Mouse (Mus musculus) erythroblast, adult 5-6 weeks (primary cell): ENCODE measurements around the gene Ubap2. TPM values are rescaled to one million over a fixed set of nuclear protein-coding genes. Genes with fewer than 3 reads are reported as not detected.

Source experiments
- ATAC-seq: replicated peaks from 2 replicates; pipeline ENCODE4 v1.8.0; 2016; ENCODE audit warnings: moderate number of reproducible peaks, mild to moderate bottlenecking, moderate TSS enrichment, inconsistent platforms; ENCODE audit not compliant: poor library complexity, low FRiP score, severe bottlenecking
- total RNA-seq, 2 experiments: library from RNA; stranded (forward) in 1 of 2; stranded (reverse) in 1 of 2; fragments of 150-400 nt in 1 of 2; fragments of 200-764, 138-1000 nt in 1 of 2; gene quantifications; 2 replicates each; pipeline versions ENCODE4 v1.2.3 to v1.2.4; 2015 to 2017; ENCODE audit warnings: low replicate concordance in 2 of 2

The Ubap2 gene
- total RNA-seq, 2 experiments from 2014 or later: 14.7 to 23.2 TPM

DNA sequence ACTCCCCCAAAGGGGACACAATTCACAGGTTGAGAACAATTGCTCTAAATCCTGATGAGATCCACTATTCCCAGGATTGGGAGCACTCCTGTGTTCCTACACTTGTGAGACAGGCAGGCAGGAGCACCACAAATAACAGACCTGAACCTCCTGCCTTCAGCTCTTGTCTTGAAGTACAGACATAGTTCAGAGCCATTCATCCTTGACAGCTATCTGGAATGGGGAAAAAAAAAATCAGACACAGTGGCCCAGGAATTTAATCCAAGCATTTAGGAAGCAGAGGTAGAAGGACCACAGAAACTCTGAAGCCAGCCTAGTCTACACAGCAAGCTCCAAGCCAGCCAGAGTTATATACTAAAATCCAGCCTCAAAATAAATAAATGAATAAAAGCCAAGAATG lies 6.8 kb downstream of the Ubap2 start:
- ATAC-seq: no peak

DNA sequence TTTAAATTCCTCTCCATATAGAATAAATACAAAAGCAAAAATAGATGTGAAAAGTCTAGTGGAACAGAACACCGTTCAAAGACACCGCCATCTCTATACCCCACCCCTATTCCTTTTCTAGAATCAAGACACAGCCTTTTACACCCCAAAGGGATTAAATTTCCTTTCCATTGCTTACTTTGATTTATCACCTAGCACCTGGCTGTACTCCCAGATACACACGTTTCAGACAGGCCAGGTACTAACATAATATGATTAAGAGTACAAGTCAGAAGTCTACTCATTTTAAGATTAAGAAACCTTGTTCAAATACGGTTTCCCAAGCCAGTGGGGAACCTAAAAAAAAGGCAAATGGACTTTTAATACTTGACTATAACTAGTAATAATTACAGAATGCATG lies 8.6 kb downstream of the Ubap2 start:
- ATAC-seq: no peak

DNA sequence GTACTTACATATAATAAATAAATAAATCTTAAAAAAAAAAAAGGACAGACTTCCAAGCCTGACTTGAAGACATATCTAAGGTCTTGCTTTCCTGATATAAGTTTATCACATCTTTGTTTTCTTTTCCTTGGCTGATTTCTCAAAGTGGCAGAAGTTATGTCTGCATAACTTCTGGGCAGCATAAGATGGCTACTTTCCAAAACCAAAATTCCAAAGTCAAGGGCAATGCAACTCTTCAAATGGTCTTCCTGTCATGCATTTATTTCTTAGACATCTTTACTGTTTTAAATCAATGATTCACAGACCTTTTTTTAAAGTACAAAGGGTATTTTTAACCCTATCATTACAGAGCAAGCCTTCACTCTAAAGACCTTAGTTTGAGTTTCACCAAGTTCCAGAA lies 14.3 kb downstream of the Ubap2 start:
- no peak for ATAC-seq

DNA sequence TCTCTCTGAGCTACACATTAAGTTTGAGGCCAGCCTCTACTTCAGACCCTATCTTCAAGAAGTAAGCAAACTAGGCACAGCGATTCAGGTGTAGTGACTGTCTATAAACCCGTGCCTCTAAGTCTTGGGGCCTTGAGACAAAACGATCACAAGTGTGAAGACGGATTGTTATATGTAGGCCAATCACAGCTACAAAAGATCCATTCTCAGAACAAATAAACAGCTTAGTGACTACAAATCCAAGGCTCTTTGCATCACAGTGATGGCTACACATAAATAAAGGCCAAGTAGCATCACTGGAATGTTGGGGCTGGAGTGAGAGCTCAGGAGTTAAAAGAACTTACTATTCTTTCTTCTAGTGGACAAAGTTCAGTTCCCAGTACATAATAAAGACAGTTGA lies 15.9 kb downstream of the Ubap2 start:
- ATAC-seq: no peak

DNA sequence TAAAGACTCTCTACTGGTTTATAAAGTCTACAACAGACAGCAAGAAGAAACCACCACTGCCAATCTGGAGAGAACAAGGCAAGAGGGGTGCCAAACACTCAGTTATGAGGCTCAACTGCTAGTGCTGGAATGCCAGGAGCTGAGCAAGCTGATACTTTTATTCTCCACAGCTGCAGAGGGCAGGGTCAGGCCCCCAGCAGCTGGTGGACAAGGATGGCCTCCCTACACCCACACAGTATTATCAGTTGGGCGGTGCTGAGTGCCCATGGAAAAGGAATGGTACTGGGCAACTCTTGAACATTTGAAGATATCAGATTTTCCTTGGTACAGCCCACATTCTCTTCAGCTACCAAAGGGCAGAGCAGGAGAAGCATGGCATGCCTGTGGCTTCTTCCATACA lies 17.2 kb downstream of the Ubap2 start:
- 0 out of 2 replicates have a peak, but pooled peaks have one; percentile 41 for ATAC-seq

DNA sequence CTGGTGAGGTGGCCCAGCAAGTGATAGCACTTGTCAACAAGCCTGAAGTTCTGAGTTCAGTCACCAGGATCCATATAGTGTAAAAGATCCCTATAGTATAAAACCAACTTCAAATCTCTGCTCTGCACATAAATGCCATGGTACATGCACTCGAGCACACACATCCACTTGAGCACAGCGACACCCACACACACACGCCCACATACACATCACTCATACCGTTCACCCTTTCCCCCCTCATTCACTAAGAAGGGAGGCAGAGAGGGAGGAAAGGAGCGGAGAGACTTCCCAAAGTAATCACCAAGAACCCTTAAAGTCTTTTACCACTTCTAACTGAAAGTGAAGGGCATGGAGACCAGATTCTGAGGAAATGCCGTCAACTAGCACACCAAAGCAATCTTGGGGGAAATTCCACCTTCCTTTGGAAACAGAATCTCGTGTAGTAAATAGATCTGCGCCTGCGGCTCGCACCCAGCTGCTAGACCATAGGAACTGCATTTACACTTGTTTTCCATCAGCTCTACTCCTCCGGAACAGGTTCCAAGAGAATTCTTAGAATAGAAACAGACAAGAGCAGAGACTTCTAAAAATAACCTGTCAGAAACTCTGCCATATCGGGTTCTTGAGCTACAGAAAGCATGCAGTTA lies 19.3 kb downstream of the Ubap2 start:
- no peak for ATAC-seq

DNA sequence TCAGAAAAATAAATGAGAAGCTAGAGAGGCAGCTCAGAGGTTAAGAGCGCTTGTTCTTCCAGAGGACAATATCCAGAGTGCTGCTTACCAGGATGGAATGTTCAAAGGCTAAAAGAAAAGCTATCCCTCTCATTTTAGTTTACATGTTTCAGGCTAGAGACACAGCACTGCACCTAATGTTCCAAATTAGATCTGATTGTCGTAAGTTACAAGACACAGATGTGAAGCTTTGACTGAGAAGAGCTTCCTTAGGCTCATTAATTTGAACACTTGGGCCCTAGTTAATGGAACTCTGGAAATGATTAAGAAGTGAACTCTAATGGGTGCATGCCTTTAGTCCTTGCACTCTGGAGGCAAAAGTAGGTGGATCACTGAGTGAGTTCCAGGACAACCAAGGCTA lies 21.2 kb downstream of the Ubap2 start:
- no peak for ATAC-seq

DNA sequence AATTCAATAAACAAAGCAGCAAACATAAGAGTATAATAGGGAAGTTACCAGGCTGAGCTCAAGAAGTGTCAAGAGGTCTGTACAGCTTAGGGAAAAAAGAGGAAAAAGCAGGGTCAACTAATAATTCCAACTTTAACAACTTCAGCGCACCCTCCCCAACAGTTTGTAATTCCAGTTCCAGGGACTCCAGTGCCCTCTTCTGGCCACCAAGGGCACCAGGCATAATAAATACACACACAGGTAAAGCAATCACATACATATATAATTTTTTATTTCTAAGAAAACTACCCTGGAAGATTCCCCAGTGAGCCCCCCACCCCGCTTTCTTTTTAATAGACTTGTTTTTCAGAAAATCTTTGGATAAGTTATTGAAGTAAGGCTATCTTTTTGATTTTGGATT lies 29.5 kb downstream of the Ubap2 start:
- ATAC-seq: peak; percentile 69

DNA sequence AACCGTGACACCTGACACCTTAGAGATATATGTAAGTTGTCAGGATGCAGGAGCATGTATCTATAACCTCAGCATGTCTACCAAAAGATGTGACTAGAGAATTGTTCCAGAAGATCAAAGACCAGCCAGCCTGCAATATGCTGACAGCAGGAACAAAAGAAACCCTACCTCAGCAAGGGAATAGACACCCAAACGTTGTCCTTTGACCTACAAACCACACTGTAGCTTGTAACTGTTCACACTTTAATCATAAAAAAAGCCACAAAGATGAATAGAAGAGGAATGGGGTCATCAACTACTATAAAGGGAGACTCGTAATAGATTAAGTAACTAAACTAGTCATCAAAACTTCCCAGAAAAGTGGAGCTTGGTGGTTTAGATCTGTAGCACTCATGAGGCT lies 34.0 kb downstream of the Ubap2 start:
- no peak for ATAC-seq

DNA sequence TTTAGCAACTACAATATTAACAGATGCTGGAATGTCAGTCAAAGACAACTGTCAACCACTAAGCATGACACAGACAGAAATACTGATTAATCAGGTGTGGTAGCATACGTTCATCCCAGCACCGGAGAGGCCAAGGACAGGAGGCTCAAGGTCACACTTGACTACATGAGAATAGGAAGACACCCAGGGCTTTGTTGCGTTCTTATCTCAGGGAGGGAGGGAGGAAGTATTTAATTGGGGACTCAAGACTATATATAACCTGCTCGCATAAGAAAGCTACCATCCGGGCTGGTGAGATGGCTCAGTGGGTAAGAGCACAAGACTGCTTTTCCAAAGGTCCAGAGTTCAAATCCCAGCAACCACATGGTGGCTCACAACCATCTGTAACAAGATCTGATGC lies 39.3 kb downstream of the Ubap2 start:
- ATAC-seq: no peak

DNA sequence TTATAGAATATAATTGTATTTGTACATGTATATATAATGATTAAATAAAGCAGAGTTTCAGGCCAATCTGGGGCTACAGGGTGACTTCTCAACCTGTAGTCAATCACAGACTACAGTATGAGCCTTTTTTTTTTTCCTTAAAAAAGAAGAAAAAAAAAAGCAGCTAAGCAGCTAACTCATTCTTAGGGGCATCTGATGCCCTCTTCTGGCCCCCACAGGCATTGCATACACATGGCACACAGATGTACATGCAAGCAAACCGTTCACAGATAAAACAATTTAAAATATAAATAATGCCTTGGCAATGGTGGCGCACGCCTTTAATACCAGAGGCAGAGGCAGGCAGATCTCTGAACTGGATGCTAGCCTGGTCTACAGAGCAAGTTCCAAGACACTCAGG lies 48.6 kb downstream of the Ubap2 start:
- peak; percentile 65 for ATAC-seq

DNA sequence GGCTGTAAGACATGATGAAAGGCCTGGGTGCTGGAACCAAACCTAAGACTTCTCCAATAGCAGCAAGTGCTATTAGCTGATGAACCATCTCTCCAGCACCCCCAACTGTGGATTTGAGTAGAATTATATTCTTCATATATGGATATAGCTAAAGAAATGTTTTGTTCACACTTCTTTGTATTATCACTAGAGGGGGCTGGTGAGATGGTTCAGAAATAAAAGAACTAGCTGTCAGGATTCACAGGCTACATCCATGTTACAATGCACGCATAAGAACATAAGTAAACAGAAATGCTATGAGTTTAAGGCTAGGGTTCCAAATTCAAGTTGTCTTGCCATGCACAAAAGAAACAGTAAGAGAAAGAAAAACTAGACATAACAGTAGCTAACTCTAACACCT lies 49.5 kb downstream of the Ubap2 start:
- ATAC-seq: peak; percentile 70

DNA sequence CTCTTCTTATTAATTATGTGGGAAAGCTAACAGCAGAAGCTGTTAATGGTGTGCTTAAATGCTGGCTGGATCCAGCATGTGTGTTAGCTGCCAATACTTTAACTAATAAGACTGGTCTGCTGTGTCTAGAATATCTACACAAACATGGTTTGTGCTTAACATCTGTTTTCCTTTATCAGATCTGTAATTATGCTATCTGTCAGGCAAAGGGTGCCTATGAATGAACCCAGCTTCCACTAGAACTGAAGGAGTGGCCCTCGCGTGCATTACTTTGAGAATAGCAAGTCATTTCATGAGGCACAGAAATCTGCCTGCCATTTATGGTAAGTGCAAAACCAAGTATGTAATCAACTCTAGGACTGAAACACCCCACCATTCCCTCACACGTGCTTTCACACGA lies 66.9 kb downstream of the Ubap2 start:
- ATAC-seq: no peak

DNA sequence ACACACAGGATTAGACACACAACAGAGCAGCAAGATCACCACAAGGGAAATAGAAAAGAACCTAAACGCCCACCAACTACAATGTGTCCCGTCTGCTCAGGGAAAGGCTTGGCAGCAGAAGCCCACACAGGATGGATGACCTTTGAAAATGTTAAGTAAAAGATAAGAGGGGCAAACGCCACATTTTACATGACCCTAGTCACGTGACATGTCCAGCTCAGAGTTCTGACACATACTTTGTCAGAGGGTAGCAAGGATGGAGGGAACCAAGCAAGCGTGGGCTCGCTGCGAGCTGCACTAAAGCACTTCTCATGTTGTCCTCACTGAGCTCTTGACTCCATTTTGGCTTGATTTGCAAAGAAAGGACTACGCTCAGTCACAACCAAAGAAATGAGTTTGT lies 69.2 kb downstream of the Ubap2 start:
- no peak for ATAC-seq

DNA sequence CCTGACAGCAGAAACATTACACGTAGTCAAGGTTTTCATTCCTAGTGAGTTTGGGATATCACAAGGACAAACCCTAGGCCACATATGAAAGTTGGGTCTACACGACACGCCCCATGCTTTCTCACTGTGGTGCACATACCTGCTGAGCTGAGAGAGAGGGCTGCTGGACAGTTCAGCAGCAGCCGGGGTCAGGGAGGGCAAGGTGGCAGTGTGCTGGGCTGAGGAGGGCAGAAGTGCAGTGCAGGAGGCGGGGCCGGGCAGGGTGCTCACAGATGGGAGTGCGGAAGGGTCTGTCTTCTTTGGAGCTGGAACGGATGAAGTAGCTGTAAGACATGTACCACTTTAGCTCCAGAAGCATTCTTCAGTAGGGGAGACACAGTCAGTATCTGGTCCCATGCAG lies 72.8 kb downstream of the Ubap2 start:
- no peak for ATAC-seq

DNA sequence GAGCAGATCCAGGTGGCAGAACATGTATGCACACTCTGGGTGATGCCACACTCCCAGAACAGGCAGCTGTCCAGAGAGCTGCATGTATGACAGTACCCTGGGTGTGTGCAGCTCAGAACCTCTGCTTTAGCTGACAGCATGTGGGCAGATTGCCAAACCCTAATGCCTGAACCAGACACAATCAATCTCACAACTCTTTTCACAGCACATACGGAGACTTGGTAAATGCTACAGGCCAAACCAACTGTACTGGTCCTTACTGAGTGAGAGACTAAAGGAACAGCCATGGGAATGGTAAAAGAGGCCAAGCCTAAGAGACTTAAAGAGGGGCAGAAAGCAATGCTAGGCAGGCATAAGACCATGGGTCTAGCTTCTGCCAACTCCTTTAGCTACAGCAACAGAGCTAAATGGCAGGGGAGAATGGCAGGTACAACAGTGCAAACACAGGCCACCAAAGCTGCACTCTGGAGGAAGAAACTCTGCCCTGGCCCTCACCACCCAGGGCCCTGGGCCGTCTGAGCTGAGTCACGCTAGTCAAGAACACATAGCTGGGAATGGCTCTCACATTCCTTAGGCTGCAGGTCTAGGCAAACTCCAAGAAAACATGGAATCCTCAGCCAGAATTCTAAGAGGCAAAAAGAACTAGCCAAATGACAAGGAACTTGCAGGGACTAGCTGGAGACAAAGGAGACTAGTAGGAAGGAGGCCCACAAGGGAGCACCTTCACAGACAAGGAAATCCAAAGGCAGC lies 77.9 kb downstream of the Ubap2 start:
- ATAC-seq: no peak; the same call in 1 of the 2 replicates

DNA sequence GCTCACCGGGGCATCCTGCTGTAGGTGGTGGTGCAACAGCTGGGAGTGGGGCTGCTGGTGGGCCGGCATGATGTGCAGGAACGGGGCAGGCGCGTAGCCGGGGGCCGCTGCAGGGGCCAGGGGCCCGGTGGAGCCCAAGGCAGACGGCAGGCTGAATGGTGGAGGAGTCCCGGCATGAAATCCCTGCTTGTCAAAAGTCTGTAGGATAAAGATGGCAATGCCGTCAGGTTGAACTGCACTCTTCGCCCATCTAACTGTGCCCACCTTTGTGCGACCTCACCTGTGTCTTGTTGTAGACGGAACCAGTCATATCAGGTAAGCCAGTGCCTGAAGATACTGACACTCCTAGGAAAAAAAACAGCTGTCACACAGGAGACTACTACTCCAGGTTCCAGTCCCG lies 79.6 kb downstream of the Ubap2 start:
- no peak for ATAC-seq

DNA sequence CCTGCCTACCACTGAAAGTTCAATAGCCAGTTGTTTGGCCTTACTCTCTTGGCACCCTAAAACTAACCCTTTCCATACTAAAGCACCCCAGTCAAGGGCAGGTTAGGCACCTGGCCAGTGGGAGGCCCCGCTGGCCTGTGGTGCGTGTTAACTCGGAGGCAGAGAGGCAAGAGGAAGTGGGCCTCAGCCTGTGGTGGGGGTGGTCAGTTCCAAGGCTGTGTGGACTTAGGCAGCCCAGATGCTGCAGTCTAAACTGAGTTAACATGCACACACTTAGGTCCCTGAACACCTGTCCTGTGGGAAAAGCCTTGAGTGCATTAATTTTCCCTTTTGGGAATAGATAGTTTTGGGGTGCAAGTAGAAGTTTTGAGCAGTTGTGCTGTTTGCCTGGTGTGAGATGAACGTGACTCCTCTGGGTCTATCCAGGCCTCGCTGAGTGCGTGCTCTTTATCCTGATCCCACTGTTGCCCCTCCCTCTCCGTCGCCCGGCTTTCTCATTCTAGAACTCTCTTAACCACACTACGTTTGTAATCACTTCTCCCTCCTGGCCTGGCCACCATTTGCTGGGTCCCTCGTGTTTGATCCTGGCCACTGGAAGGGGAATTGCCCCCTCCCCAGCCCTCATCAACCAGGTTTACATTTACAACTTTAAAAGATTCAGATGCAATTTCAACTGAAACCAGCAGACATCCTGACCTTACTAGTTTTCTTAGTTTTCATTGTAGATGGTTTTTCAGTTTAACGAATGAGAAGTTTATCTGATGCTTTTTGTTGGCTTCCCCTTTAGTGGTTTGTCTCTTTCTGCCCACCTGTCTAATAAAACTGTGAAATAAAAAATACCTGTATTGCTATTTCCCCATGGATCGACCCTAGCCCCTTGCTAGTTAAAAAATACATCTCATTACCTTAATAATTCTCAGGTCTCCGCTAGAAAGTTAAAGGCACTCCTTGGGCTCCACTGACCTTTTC lies 82.1 kb downstream of the Ubap2 start:
- ATAC-seq: no peak

DNA sequence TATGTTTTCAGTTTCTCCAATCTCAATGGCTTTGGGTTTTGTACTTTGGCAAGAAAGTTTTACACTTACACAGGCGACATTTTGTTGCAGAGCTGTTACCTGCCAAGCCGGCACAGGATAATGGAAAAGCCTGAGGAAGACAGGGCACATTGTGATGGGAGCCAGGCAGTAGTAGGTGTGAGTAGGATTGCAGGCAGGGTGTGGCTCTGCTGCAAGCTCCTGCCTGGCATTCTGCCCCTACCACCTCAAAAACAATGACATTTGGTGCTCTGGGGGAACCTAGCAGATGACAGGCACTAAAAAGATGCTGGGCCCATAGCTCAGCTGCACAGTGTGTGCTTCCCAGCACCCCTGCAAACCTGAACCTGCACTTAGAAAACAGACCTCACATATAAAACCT lies 85.1 kb downstream of the Ubap2 start:
- ATAC-seq: no peak
